Mouse (Mus musculus): ENCODE results near the gene Klkb1. TPM values are rescaled to one million over a fixed set of nuclear protein-coding genes. Genes with fewer than 3 reads are reported as not detected.

The Klkb1 gene
- total RNA-seq (2014; rRNA removed) (0.16 TPM in 1 of 2 replicates, not detected in the other), polyA plus RNA-seq (2015; fragmentation: Nextera tagmentation; extraction: Ambion mirVana) (0.06 TPM in 1 of 2 replicates, not detected in the other)

DNA sequence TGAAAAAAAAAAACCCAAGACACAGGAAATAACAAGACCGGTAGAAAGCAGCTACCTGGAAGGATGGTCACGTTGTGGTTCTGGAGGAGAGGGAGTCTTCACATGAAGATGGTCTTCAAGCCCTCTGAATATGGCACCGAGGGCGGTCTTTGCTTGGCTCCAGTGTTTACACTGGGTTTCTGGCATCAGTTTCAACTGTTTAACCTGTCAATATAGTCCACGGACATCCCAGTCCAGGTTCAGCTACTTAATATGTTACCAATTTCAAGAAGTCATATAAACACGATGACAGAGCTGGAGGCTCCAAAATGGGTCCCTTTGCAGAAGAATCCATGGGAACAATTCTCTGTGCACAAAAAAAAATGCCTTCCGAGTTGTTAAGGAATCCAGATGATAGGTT is at the start of gene Klkb1:
Gene Klkb1, minus strand, starts transcription at position 173 of the 400 bp plus-strand sequence.
- no peaks in the 10 kb centered on the region for H3K36me3 ChIP-seq (ENCODE audit: insufficient read depth, low read length)
- no peaks in the 10 kb centered on the region for H3K4me1 ChIP-seq (ENCODE audit: insufficient read depth, low read length)
- no peak within 1 kb of the TSS for H3K4me3 ChIP-seq (ENCODE audit: low read length)
- no peaks in the 10 kb centered on the region for H3K9me3 ChIP-seq (ENCODE audit: low read length)
- WGBS: 95% methylated on average over 7 of the region's 7 CpGs
- no peak for TF ChIP-seq CTCF (IDR thresholded peaks at IDR 0.05; ENCODE audit: low read depth)
- DNase-seq (ENCODE audit: low spot score) (no peak), ATAC-seq (no peak)
- H3K27ac ChIP-seq: no peak within 1 kb of the TSS
- H3K27me3 ChIP-seq (ENCODE audit: insufficient read depth, low read length): no peaks in the 10 kb centered on the region
- no peak within 1 kb of the TSS for H3K9ac ChIP-seq (replicated peaks; ENCODE audit: low read length)
- no peak within 1 kb of the TSS for H3K4me2 ChIP-seq (ENCODE audit: low read depth, low read length)

DNA sequence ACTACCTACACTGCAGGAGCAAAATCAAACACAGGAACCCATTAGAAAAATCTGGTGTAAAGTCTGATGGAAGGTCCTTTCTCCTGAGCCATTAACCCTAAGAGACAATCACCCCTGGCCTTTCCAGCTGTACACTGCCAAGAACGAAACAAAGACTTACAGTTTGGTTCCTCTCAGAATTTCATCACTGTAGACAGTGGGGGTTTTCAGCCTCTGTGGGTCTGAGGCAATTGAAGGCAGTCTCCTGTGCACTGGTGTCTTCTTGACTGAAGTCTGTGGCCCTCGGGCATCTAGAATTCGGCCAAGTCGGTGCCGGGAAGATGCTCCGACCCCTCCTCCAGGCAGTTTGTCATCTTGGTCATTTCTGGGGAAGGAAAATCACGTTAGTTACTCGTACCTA is 49.6 kb upstream of the Klkb1 start:
- H3K36me3 ChIP-seq (ENCODE audit: insufficient read depth, low read length): peaks cover 5% of the 10 kb centered on the region; the same call in 1 of the 2 replicates
- ATAC-seq (no peak), DNase-seq (ENCODE audit: low spot score) (no peak)
- TF ChIP-seq CTCF (IDR thresholded peaks at IDR 0.05; ENCODE audit: low read depth): no peak
- WGBS: 93% methylated on average over 8 of the region's 8 CpGs
- no peaks in the 10 kb centered on the region for H3K9me3 ChIP-seq (ENCODE audit: low read length)
- no peak overlapping the region for H3K27ac ChIP-seq
- no peaks in the 10 kb centered on the region for H3K4me1 ChIP-seq (ENCODE audit: insufficient read depth, low read length)
- no peak overlapping the region for H3K4me3 ChIP-seq (ENCODE audit: low read length)
- H3K9ac ChIP-seq (replicated peaks; ENCODE audit: low read length): no peak overlapping the region
- H3K4me2 ChIP-seq (ENCODE audit: low read depth, low read length): no peak overlapping the region
- no peaks in the 10 kb centered on the region for H3K27me3 ChIP-seq (ENCODE audit: insufficient read depth, low read length)

DNA sequence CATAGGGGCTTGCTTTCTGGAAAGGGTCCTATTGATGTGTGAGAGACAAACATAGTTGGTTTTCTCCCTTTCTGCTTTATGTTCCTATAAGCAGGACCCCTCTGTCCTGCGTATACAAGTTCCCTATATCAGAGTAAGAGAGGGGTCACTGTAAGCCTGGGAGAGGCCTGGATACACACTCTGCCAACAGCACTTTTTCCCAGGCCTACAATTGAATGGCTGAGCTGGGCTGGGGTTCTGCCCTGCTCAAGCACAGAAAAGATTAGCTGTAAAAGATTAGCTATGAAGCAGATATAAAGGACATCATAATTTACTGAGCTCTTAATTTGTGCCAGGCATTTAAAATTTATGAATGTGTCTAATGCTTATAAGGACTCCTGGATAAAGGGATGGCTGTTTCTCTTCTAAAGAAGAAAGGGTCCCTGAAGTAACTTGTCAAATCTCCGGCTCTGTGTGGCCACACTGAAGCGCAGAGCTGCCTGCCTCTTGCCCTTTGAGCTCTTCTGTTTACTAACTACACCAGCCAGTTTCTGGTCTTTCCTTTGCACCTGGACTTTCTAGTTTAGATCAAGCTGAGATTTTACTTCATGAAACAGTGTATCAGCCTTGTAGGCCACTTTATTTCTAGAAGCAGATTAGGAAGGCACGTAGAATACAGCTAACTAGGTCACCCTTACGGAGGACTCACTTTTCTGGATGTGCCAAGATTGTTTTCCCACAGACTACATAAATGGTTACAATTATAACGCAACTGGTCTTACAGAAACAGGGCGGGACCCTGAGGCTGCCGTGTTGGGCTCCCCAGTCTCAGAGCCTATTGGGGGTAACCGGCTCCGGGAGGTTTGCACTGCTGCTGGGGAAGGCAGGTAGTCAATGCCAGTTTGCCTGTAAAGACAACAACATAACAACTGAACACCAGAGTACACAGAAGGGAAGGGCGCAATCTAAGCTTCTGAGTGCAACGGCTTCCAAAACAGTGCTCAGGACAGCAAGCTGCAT is 47.3 kb upstream of the Klkb1 start:
- Histone ChIP-seq H3K4me2 (ENCODE audit: low read depth, low read length) (no peak overlapping the region), H3K4me3 (ENCODE audit: low read length) (no peak overlapping the region), H3K27ac (no peak overlapping the region), H3K9me3 (ENCODE audit: low read length) (no peaks in the 10 kb centered on the region), H3K36me3 (ENCODE audit: insufficient read depth, low read length) (peaks cover 5% of the 10 kb centered on the region; the same call in 1 of the 2 replicates), H3K9ac (replicated peaks; ENCODE audit: low read length) (no peak overlapping the region), H3K4me1 (ENCODE audit: insufficient read depth, low read length) (no peaks in the 10 kb centered on the region), H3K27me3 (ENCODE audit: insufficient read depth, low read length) (no peaks in the 10 kb centered on the region)
- DNase-seq (ENCODE audit: low spot score) (no peak), ATAC-seq (no peak)
- 87% methylated on average over 12 of the region's 12 CpGs for WGBS
- no peak for TF ChIP-seq CTCF (IDR thresholded peaks at IDR 0.05; ENCODE audit: low read depth)

DNA sequence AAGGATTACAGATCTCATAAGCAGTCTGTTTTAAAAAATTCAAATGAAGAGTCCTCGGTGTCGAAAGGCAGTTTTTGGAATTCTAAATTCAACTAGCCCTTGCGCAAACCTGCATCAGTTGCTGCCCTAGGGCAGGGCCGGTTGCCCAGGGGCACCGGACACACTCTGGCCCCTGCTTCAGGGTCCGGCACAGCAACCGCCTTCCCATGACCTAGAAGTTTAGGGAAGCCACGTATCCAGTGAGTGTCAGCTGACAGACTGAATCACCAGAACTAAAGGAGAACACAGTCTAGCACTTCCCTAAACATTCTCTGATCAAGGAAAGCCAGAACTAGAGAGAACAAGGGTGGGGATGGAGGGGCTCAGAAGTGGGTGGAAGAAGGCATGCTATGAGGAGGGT is 38.8 kb upstream of the Klkb1 start:
- 3% methylated on average over 8 of the region's 8 CpGs for WGBS
- no peak for TF ChIP-seq CTCF (IDR thresholded peaks at IDR 0.05; ENCODE audit: low read depth)
- Histone ChIP-seq H3K4me2 (ENCODE audit: low read depth, low read length) (peak overlapping the region; percentile 97), H3K9ac (replicated peaks; ENCODE audit: low read length) (peak overlapping the region; percentile 57; the same call in 1 of the 2 replicates), H3K4me3 (ENCODE audit: low read length) (peak overlapping the region; percentile 72), H3K27ac (no peak overlapping the region), H3K36me3 (ENCODE audit: insufficient read depth, low read length) (no peaks in the 10 kb centered on the region; the same call in 1 of the 2 replicates), H3K27me3 (ENCODE audit: insufficient read depth, low read length) (no peaks in the 10 kb centered on the region), H3K9me3 (ENCODE audit: low read length) (no peaks in the 10 kb centered on the region), H3K4me1 (ENCODE audit: insufficient read depth, low read length) (peaks cover 7% of the 10 kb centered on the region; the same call in 1 of the 2 replicates)
- DNase-seq (ENCODE audit: low spot score) (no peak), ATAC-seq (peak; percentile 64)

DNA sequence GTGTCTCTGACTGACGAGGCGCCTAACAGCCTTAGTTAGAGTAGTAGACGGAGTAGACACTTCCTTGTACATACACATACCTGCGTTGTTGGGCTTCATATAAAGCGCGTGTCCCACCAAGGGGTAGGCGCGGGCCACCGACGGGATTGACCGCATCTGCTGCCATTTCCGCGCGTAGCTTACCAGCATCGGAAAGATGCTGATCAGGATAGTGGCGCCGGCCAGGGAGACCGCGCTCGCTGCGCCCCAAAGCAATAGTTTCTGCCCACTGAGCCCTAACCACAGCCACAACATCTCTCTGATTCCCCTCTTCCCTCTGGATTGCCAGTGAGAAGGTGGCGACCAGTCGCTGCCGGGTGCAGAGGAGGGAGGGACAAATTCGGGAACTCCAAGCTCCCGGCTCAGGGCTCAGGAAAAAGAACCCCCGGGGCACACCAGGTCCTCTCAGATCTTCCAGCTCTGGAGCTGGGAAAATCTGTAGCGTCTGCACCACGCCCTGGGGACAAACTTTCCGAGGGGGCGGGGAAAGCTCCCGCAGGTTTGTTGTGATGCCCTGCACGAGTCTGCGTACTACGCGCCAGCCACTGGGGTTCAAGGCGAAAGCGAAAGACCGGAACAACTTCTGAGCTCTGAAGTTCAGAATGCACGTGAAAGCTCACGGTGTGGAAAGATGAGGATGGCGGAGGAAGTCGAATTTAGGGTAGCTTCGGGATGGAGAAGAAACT is 38.2 kb upstream of the Klkb1 start, which contains the start of gene Cyp4v3:
Gene Cyp4v3, minus strand, starts transcription at position 532 of the 725 bp plus-strand sequence.
- no peak for TF ChIP-seq CTCF (IDR thresholded peaks at IDR 0.05; ENCODE audit: low read depth)

DNA sequence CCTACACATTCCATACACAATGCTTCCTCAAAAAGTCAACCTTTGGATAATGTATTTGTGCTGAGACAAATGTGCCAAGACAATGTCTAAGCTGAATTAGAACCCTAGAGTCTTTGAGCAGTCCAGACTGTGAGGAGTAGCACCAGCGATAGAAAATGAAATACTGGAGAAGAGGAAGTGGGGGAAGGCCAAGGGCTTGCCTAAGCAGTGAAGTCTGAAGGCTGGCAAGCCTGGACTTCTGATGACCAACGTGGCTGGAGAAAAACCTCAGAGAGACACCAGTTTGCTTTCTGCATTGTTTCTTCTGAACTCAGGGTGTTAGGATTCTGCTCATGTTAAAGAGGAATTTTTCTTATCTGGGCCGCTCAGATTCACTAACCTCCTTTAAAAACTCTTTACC is 36.2 kb upstream of the Klkb1 start:
- no peak for TF ChIP-seq CTCF (IDR thresholded peaks at IDR 0.05; ENCODE audit: low read depth)
- ATAC-seq (no peak), DNase-seq (ENCODE audit: low spot score) (no peak)
- H3K4me2 ChIP-seq (ENCODE audit: low read depth, low read length): no peak overlapping the region
- H3K4me3 ChIP-seq (ENCODE audit: low read length): no peak overlapping the region
- H3K36me3 ChIP-seq (ENCODE audit: insufficient read depth, low read length): no peaks in the 10 kb centered on the region
- H3K27ac ChIP-seq: no peak overlapping the region
- H3K4me1 ChIP-seq (ENCODE audit: insufficient read depth, low read length): peaks cover 7% of the 10 kb centered on the region; the same call in 1 of the 2 replicates
- H3K9me3 ChIP-seq (ENCODE audit: low read length): no peaks in the 10 kb centered on the region
- H3K27me3 ChIP-seq (ENCODE audit: insufficient read depth, low read length): no peaks in the 10 kb centered on the region
- no peak overlapping the region for H3K9ac ChIP-seq (replicated peaks; ENCODE audit: low read length)
- 82% methylated on average over 3 of the region's 3 CpGs for WGBS

More for the DNA sequence above, 38.2 kb upstream of the Klkb1 start, which contains the start of gene Cyp4v3:
- ATAC-seq: peak; percentile 84
- H3K27ac ChIP-seq: no peak within 1 kb of the TSS
- no peaks in the 10 kb centered on the region for H3K9me3 ChIP-seq (ENCODE audit: low read length)
- DNase-seq (ENCODE audit: low spot score): peak; percentile 72
- no peaks in the 10 kb centered on the region; the same call in 1 of the 2 replicates for H3K36me3 ChIP-seq (ENCODE audit: insufficient read depth, low read length)
- H3K9ac ChIP-seq (replicated peaks; ENCODE audit: low read length): peak within 1 kb of the TSS; percentile 57; the same call in 1 of the 2 replicates
- under 1% methylated on average over 43 of the region's 44 CpGs for WGBS
- H3K4me2 ChIP-seq (ENCODE audit: low read depth, low read length): peak within 1 kb of the TSS; percentile 97
- H3K4me3 ChIP-seq (ENCODE audit: low read length): peak within 1 kb of the TSS; percentile 72
- peaks cover 7% of the 10 kb centered on the region; the same call in 1 of the 2 replicates for H3K4me1 ChIP-seq (ENCODE audit: insufficient read depth, low read length)
- H3K27me3 ChIP-seq (ENCODE audit: insufficient read depth, low read length): no peaks in the 10 kb centered on the region

Measured in hindbrain, postnatal 0 days (tissue).